Mouse (Mus musculus) neural tube, embryonic 14.5 days (tissue): ENCODE data around the gene Fam118a. TPM values are rescaled to one million over a fixed set of nuclear protein-coding genes. Genes with fewer than 3 reads are reported as not detected.

Experiments used
- polyA plus RNA-seq: library from polyadenylated mRNA; unstranded; fragments of >200 nt; fragmentation: Nextera tagmentation; extraction: Ambion mirVana; gene quantifications from 2 replicates; pipeline ENCODE4 v1.2.1, GENCODE M21; 2014

Fam118a gene
- polyA plus RNA-seq, 1 experiment from 2014 or later, result 27.3 TPM

Other genes starting within 250 kb of the Fam118a start
- 9.2 and 12.5 TPM in 2 replicates for gene Phf21b, start 172.9 kb upstream of the Fam118a start, polyA plus RNA-seq
- gene Gm29666, start 108.9 kb upstream of the Fam118a start, polyA plus RNA-seq, result 0.75 and 0.96 TPM in 2 replicates
- gene Nup50, start 105.5 kb upstream of the Fam118a start, polyA plus RNA-seq, result 21.9 and 28.7 TPM in 2 replicates
- 20.9 and 21.8 TPM in 2 replicates for gene 5031439G07Rik, start 40.4 kb upstream of the Fam118a start, polyA plus RNA-seq
- gene Upk3a, start 11.8 kb upstream of the Fam118a start, polyA plus RNA-seq, result 0.58 and 0.88 TPM in 2 replicates
- gene Smc1b, start 103.0 kb downstream of the Fam118a start, polyA plus RNA-seq, result 0.08 and 0.35 TPM in 2 replicates
- gene Ribc2, start 103.1 kb downstream of the Fam118a start, polyA plus RNA-seq, result 0.37 and 0.83 TPM in 2 replicates
- gene Fbln1, start 177.0 kb downstream of the Fam118a start, polyA plus RNA-seq, result 17.1 and 64.7 TPM in 2 replicates